Mouse (Mus musculus) frontal cortex, postnatal 10 days (tissue): ENCODE data around the gene Gas2.
A peak's percentile ranks its signal among the peaks of the same experiment; 100 is the strongest.

Experiments
- DNase-seq, 2 experiments: peaks; one replicate each; pipeline ENCODE4 v3.0.0; 2022; ENCODE audit warnings: low spot score in 2 of 2, mixed read lengths in 1 of 2

Gene Gas2

GRCm38 (mm10) chr7:51964681-51965080 lies 102.9 kb downstream of the Gas2 start:
- DNase-seq: no peak

GRCm38 (mm10) chr7:51967581-51967980 lies 105.8 kb downstream of the Gas2 start:
- no peak for DNase-seq

GRCm38 (mm10) chr7:51969379-51969778 lies 107.6 kb downstream of the Gas2 start:
- DNase-seq: no peak

- peak in 1 of 2 experiments; percentile 57 for DNase-seq
These were observed 110.5 kb downstream of the Gas2 start for GRCm38 (mm10) chr7:51972252-51972855.

GRCm38 (mm10) chr7:51973091-51973490 lies 111.3 kb downstream of the Gas2 start:
- no peak for DNase-seq

- no peak for DNase-seq
These were observed 111.7 kb downstream of the Gas2 start for GRCm38 (mm10) chr7:51973526-51973925.

- no peak for DNase-seq
These were observed 113.4 kb downstream of the Gas2 start for GRCm38 (mm10) chr7:51975181-51975580.

- DNase-seq: no peak
These were observed 117.5 kb downstream of the Gas2 start for GRCm38 (mm10) chr7:51979271-51979670.

GRCm38 (mm10) chr7:51982303-51982702 lies 120.5 kb downstream of the Gas2 start:
- no peak for DNase-seq

GRCm38 (mm10) chr7:51985763-51986162 lies 123.9 kb downstream of the Gas2 start:
- no peak for DNase-seq

GRCm38 (mm10) chr7:51986909-51987308 lies 125.1 kb downstream of the Gas2 start:
- no peak for DNase-seq

GRCm38 (mm10) chr7:51991020-51991419 lies 129.2 kb downstream of the Gas2 start:
- no peak for DNase-seq

- peak; percentile 92 to 98 for DNase-seq
These were observed 143.9 kb downstream of the Gas2 start, which contains the start of gene Svip for GRCm38 (mm10) chr7:52005511-52006295. Gene Svip, minus strand, starts transcription at chr7:52006018.

- DNase-seq: no peak
These were observed 144.4 kb downstream of the Gas2 start for GRCm38 (mm10) chr7:52006296-52006630.

GRCm38 (mm10) chr7:52007138-52007537 lies 145.3 kb downstream of the Gas2 start:
- DNase-seq: no peak

- DNase-seq: no peak
These were observed 151.6 kb downstream of the Gas2 start for GRCm38 (mm10) chr7:52013457-52013856.

- no peak for DNase-seq
These were observed 153.4 kb downstream of the Gas2 start for GRCm38 (mm10) chr7:52015180-52015579.

GRCm38 (mm10) chr7:52015628-52016027 lies 153.8 kb downstream of the Gas2 start, which contains the start of gene 1700015G11Rik:
Gene 1700015G11Rik, minus strand, starts transcription at chr7:52015728.
- DNase-seq: no peak

GRCm38 (mm10) chr7:52022039-52022438 lies 160.2 kb downstream of the Gas2 start:
- no peak for DNase-seq

- DNase-seq: no peak
These were observed 162.3 kb downstream of the Gas2 start for GRCm38 (mm10) chr7:52024050-52024626.

GRCm38 (mm10) chr7:52037600-52038582 lies 176.1 kb downstream of the Gas2 start:
- peak in 1 of 2 experiments; percentile 31 for DNase-seq
